Mouse (Mus musculus) ES-Bruce4 (cell line): ENCODE results near the gene Cerk. TPM values are rescaled to one million over a fixed set of nuclear protein-coding genes. Genes with fewer than 3 reads are reported as not detected.
A peak's percentile ranks its signal among the peaks of the same experiment; 100 is the strongest.

Experiments used
- H3K27ac ChIP-seq: 2 replicates; pipeline ENCODE4 v1.5.1; 2012; ENCODE audit warnings: low read length, inconsistent platforms; ENCODE audit not compliant: insufficient read depth
- H3K27me3 ChIP-seq: 2 replicates; pipeline ENCODE4 v1.6.1; 2012; ENCODE audit warnings: mild to moderate bottlenecking, low read length, inconsistent platforms; ENCODE audit not compliant: control insufficient read depth, poor library complexity, insufficient read depth, severe bottlenecking
- H3K36me3 ChIP-seq: 2 replicates; pipeline ENCODE4 v1.6.1; 2012; ENCODE audit warnings: inconsistent platforms, mild to moderate bottlenecking, low read length, moderate library complexity; ENCODE audit not compliant: control insufficient read depth, poor library complexity, insufficient read depth, severe bottlenecking
- H3K4me1 ChIP-seq: one replicate; pipeline ENCODE4 v1.8.1; 2011; ENCODE audit warnings: low read length; ENCODE audit not compliant: control insufficient read depth, insufficient read depth
- H3K4me3 ChIP-seq: 2 replicates; pipeline ENCODE4 v1.5.1; 2011; ENCODE audit warnings: low read depth, mild to moderate bottlenecking, low read length
- H3K9ac ChIP-seq: 2 replicates; pipeline ENCODE4 v1.6.1; 2012; ENCODE audit warnings: low read depth, mild to moderate bottlenecking, inconsistent platforms; ENCODE audit not compliant: poor library complexity, severe bottlenecking
- H3K9me3 ChIP-seq: replicated peaks from 2 replicates; pipeline ENCODE4 v1.6.1; 2012; ENCODE audit warnings: mild to moderate bottlenecking, low read length, inconsistent platforms; ENCODE audit not compliant: control insufficient read depth, poor library complexity, insufficient read depth, severe bottlenecking
- CTCF ChIP-seq: IDR thresholded peaks from one replicate; pipeline ENCODE4 v1.8.1; 2011; ENCODE audit warnings: low read depth, low read length
- EP300 ChIP-seq: IDR thresholded peaks from 2 replicates; pipeline ENCODE4 v1.6.1; 2011; ENCODE audit warnings: low read depth, low read length; ENCODE audit not compliant: insufficient read depth
- POLR2A ChIP-seq: IDR thresholded peaks from one replicate; pipeline ENCODE4 v1.8.1; 2011; ENCODE audit warnings: low read length; ENCODE audit not compliant: insufficient read depth
- polyA plus RNA-seq: library from polyadenylated mRNA; stranded (reverse); fragments of >200 nt; gene quantifications from 2 replicates; pipeline ENCODE4 v1.2.4, GENCODE M21; 2011; ENCODE audit warnings: low read depth; ENCODE audit not compliant: missing spikeins, insufficient read depth, insufficient read length

Gene Cerk
- polyA plus RNA-seq, 1 experiment: 5.5 TPM

GRCm38 (mm10) chr15:86130657-86131056 is 55.3 kb downstream of the Cerk start:
- Histone ChIP-seq H3K9me3 (no peaks in the 10 kb centered on the region), H3K27me3 (no peaks in the 10 kb centered on the region)

DNA sequence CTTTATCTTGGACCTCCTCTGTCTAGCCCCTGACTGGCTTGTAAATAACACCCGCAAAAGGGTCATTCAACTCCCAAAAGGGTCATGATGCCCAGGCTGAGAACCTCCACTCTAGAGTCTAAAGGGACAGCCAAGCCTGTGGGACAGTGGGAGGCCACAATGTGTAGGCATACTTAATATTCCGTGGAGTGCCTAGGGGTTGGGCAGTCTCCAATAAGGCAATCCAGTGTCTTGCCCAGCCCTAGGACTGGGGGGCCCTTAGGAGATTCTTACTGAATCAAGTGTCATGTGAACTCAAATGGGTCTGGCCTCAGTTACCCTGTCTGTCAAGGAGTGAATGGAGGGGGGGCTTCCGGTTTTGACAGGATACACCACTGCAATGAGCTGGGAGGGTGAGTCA is 56.9 kb downstream of the Cerk start:
- Histone ChIP-seq H3K36me3 (no peaks in the 10 kb centered on the region), H3K9me3 (no peaks in the 10 kb centered on the region), H3K4me1 (no peaks in the 10 kb centered on the region), H3K27ac (no peak overlapping the region), H3K27me3 (no peaks in the 10 kb centered on the region), H3K4me3 (no peak overlapping the region), H3K9ac (no peak overlapping the region)
- TF ChIP-seq CTCF: no peak
- no peak for TF ChIP-seq EP300
- TF ChIP-seq POLR2A: no peak

More at GRCm38 (mm10) chr15:86130657-86131056, 55.3 kb downstream of the Cerk start:
- H3K9ac ChIP-seq: no peak overlapping the region
- no peak overlapping the region for H3K27ac ChIP-seq
- H3K4me3 ChIP-seq: no peak overlapping the region
- no peaks in the 10 kb centered on the region for H3K36me3 ChIP-seq
- H3K4me1 ChIP-seq: no peaks in the 10 kb centered on the region
- TF ChIP-seq EP300: no peak
- TF ChIP-seq POLR2A: no peak
- TF ChIP-seq CTCF: no peak

- no peaks in the 10 kb centered on the region for H3K27me3 ChIP-seq
- no peaks in the 10 kb centered on the region for H3K9me3 ChIP-seq
- H3K27ac ChIP-seq: no peak overlapping the region
- H3K4me3 ChIP-seq: no peak overlapping the region
- H3K4me1 ChIP-seq: no peaks in the 10 kb centered on the region
- no peak overlapping the region for H3K9ac ChIP-seq
- no peak for TF ChIP-seq EP300
- TF ChIP-seq POLR2A: no peak
- TF ChIP-seq CTCF: peak; percentile 57
- H3K36me3 ChIP-seq: no peaks in the 10 kb centered on the region
Observed at GRCm38 (mm10) chr15:86124359-86124758, 61.6 kb downstream of the Cerk start.

DNA sequence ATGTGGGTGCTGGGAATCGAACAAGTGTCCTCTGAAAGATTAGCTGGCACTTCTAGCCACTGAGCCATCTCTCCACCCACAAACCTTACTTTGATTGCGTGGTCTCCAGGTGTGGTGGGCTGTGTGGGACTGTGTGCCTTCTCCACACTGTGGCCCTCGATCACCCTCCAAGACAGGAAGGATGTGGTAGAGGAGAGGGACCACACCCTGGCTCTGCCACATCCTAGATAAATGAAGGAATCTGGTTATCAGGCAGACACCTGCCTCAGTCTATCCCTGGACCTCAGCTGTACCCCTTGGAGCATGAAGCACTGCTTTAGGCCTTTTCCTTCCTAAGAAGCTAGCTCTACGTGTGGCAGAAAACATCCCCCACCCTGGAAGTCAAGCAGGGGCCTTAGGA is 62.5 kb downstream of the Cerk start:
- Histone ChIP-seq H3K27ac (no peak overlapping the region), H3K27me3 (no peaks in the 10 kb centered on the region), H3K9ac (no peak overlapping the region), H3K9me3 (no peaks in the 10 kb centered on the region), H3K36me3 (no peaks in the 10 kb centered on the region), H3K4me1 (no peaks in the 10 kb centered on the region), H3K4me3 (no peak overlapping the region)
- TF ChIP-seq CTCF: no peak

DNA sequence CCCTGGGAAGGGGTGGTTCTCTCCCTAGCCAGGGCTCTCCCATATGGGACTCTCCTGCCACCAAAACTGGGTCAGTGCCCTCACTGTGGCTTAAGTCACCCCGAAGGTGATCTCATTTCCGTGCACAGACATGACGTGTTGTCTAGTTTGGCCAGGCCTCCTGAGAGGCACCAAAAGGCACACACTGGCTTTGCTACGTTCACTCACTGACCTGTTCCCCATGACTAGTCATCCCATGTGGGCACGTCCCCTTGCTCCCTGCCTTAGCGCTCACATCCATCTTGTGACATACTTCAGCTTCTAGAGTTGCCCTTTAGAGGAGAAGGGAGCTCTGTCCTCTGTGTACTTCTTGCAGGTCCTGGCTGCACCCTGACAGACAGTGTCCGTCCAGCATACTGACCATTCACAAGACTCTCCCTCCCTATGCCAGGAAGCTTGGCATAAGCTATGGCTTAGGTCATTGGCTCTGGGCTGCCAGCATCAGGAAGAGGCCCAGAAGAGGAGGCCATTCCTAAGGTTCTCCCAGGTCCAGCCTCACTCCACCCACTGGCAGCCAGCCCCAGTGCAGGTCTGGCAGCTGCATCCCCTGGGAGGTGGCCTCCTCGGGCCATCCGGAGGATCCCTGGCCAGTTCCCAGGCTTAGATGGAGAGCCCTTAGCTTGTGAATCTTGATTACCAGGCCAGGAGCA is 63.5 kb downstream of the Cerk start:
- no peak for TF ChIP-seq POLR2A
- no peak for TF ChIP-seq EP300
- TF ChIP-seq CTCF: no peak
- Histone ChIP-seq H3K27me3 (no peaks in the 10 kb centered on the region), H3K9ac (no peak overlapping the region), H3K27ac (no peak overlapping the region), H3K36me3 (no peaks in the 10 kb centered on the region), H3K9me3 (no peaks in the 10 kb centered on the region), H3K4me1 (peaks cover under 1% of the 10 kb centered on the region), H3K4me3 (no peak overlapping the region)

DNA sequence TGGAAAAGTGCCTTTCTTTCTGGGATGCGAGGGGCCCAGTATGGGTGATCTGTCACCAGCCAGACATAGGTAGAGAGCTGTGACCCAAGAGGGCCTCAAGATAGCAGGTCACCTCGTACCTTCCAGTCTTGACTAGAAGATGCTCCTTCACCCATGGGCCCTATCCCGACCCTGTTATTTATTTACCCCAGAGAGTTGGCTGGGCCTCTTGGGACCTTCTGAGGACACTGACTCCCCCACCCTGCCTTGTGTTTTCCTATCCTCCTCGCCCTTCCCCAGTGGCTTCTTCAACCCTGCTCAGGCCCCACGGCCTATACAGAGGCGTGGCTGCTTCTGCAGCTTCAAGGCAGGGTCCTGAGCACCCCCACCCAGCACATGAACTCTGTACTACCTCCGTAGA is 66.8 kb downstream of the Cerk start:
- H3K9me3 ChIP-seq: no peaks in the 10 kb centered on the region
- H3K9ac ChIP-seq: no peak overlapping the region
- peaks cover 7% of the 10 kb centered on the region for H3K4me1 ChIP-seq
- TF ChIP-seq CTCF: no peak
- no peak for TF ChIP-seq EP300
- TF ChIP-seq POLR2A: no peak
- H3K36me3 ChIP-seq: no peaks in the 10 kb centered on the region
- H3K4me3 ChIP-seq: no peak overlapping the region
- no peak overlapping the region for H3K27ac ChIP-seq
- H3K27me3 ChIP-seq: no peaks in the 10 kb centered on the region
